Mouse (Mus musculus): Measurements from ENCODE around the gene Akap12. TPM values are rescaled to one million over a fixed set of nuclear protein-coding genes. Genes with fewer than 3 reads are reported as not detected.

Gene Akap12
- polyA plus RNA-seq, 1 experiment from 2014 or later: 46.6 TPM

DNA sequence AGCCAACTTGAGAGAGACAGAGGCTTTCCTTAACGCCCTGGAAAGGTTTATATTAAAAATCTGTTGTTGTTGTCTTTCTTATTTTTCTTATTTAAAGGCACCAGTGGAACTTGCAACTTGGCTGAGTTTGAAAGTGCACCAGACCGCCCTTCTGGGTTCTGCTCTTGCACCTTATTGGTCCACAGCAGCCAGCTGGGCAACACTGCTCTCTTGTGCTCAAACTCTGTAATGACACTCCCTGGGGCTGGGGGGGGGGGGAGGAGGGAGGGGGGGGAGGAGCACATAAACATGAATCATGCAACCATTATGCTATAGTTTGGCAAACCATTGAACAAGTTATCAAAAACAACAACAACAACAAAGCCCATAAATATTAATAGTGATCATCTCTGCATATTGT, 75.2 kb downstream of the Akap12 start:
- no peaks in the 10 kb centered on the region for H3K27me3 ChIP-seq
- no peak overlapping the region for H3K4me2 ChIP-seq
- H3K4me3 ChIP-seq: no peak overlapping the region
- H3K4me1 ChIP-seq (replicated peaks): peaks cover 6% of the 10 kb centered on the region; the same call in 1 of the 2 replicates
- H3K9me3 ChIP-seq: no peaks in the 10 kb centered on the region
- no peak overlapping the region for H3K9ac ChIP-seq
- 27% methylated on average over 2 of the region's 2 CpGs for WGBS
- no peaks in the 10 kb centered on the region for H3K36me3 ChIP-seq
- ATAC-seq (ENCODE audit: low FRiP score, low read depth): no peak
- H3K27ac ChIP-seq (replicated peaks): no peak overlapping the region

DNA sequence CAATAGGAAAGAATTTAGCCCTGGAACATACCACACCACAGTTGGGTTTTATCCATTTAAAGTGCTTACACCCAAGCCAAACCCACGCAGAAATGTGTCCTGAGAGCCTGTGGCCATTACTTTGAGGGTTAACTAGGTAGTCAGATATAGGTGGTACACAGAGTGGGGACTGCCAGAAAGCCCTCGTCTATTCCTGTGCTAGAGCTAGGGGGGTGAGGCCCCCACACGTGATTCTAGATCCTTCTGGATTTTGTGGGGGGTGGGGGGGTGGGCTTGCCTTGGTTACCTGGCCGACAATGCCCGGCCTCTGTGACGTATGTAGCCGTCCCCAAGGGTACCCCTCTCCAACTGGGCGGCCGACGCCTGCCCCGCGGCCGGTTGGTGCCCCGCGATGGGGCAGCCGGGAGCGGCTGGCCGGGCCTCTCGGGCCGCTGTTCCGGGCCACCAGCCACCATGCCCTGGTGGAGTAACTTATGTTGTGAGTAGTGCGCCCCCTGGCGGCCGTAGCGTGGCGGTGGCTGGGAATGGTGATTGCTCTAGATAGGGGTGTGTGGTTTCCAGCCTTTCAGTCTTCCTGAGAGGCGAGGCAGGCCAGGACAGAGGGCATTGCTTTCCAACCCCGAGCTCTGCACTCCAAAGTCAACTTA, 80.4 kb downstream of the Akap12 start:
- Histone ChIP-seq H3K27ac (replicated peaks) (no peak overlapping the region), H3K4me2 (peak overlapping the region; percentile 55), H3K4me1 (replicated peaks) (peaks cover 8% of the 10 kb centered on the region; the same call in 1 of the 2 replicates), H3K4me3 (peak overlapping the region; percentile 26), H3K9me3 (no peaks in the 10 kb centered on the region), H3K36me3 (no peaks in the 10 kb centered on the region), H3K9ac (no peak overlapping the region), H3K27me3 (no peaks in the 10 kb centered on the region)
- peak; percentile 90 for ATAC-seq (ENCODE audit: low FRiP score, low read depth)
- WGBS: 5% methylated on average over 28 of the region's 28 CpGs

DNA sequence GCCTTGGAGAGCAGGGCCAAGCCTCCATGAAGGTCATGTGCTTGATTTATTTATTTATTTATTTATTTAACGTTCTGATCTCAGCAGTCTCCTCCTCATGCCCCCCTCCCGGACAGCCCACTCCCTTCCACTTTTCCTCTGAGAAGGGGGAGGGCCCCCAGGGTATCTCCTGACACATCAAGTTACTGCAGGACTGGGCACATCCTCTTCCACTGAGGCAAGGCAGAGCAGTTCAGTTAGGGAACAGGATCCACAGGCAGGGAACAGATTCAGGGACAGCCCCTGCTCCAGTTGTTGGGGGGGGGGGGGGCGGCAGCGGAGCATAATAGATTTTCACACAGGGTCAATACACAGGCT, 80.9 kb downstream of the Akap12 start:
- H3K4me3 ChIP-seq: no peak overlapping the region
- H3K36me3 ChIP-seq: no peaks in the 10 kb centered on the region
- whole genome bisulfite sequencing: 67% methylated on average over 4 of the region's 4 CpGs
- no peak; the same call in 1 of the 2 replicates for ATAC-seq (ENCODE audit: low FRiP score, low read depth)
- no peaks in the 10 kb centered on the region for H3K9me3 ChIP-seq
- H3K9ac ChIP-seq: no peak overlapping the region
- peaks cover 8% of the 10 kb centered on the region; the same call in 1 of the 2 replicates for H3K4me1 ChIP-seq (replicated peaks)
- no peak overlapping the region for H3K27ac ChIP-seq (replicated peaks)
- no peaks in the 10 kb centered on the region for H3K27me3 ChIP-seq
- peak overlapping the region; percentile 55 for H3K4me2 ChIP-seq

DNA sequence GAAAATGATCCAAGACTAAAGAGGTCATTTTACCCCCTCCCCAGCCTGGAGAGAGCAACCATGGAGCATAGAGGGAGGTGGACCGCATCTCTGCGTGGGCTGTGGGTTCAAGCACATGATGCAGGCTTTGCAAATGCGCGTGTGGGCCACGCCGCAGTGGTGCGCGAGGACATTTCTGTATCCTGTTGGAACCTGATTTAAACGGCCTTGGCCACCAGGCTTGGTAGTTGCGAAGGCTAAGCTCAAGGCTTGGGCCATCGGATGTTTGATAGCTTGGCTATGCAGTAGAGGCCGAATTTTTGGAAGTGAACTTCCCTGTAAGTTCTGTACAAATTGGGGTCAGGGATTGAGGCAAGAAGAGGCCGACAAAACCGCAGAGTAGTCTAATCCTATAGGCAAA, 81.4 kb downstream of the Akap12 start:
- Histone ChIP-seq H3K4me1 (replicated peaks) (peaks cover 8% of the 10 kb centered on the region; the same call in 1 of the 2 replicates), H3K27ac (replicated peaks) (no peak overlapping the region), H3K4me3 (no peak overlapping the region), H3K36me3 (no peaks in the 10 kb centered on the region), H3K4me2 (no peak overlapping the region), H3K9ac (no peak overlapping the region), H3K27me3 (no peaks in the 10 kb centered on the region), H3K9me3 (no peaks in the 10 kb centered on the region)
- WGBS: 97% methylated on average over 14 of the region's 14 CpGs
- no peak for ATAC-seq (ENCODE audit: low FRiP score, low read depth)

DNA sequence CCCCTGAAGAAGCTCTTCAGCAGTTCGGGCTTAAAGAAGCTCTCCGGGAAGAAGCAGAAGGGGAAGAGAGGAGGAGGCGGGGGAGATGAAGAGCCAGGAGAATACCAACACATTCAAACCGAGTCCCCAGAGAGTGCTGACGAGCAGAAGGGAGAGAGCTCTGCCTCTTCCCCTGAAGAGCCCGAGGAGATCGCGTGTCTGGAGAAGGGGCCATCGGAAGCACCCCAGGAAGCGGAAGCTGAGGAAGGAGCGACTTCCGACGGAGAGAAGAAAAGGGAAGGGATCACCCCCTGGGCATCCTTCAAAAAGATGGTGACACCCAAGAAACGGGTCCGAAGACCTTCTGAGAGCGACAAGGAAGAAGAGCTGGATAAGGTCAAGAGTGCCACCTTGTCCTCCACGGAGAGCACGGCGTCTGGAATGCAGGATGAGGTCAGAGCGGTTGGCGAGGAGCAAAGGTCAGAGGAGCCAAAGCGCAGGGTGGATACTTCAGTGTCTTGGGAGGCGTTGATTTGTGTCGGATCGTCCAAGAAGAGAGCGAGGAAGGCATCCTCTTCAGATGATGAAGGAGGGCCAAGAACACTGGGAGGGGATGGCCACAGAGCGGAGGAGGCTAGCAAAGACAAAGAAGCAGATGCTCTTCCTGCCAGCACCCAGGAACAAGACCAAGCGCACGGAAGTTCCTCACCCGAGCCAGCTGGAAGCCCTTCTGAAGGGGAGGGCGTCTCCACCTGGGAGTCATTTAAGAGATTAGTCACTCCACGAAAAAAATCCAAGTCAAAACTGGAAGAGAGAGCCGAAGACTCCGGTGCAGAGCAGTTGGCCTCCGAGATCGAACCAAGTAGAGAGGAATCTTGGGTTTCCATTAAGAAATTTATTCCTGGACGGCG, 88.4 kb downstream of the Akap12 start:
- WGBS: 90% methylated on average over 38 of the region's 38 CpGs
- no peak for ATAC-seq (ENCODE audit: low FRiP score, low read depth)
- H3K36me3 ChIP-seq: peaks cover 21% of the 10 kb centered on the region; the same call in 1 of the 2 replicates

DNA sequence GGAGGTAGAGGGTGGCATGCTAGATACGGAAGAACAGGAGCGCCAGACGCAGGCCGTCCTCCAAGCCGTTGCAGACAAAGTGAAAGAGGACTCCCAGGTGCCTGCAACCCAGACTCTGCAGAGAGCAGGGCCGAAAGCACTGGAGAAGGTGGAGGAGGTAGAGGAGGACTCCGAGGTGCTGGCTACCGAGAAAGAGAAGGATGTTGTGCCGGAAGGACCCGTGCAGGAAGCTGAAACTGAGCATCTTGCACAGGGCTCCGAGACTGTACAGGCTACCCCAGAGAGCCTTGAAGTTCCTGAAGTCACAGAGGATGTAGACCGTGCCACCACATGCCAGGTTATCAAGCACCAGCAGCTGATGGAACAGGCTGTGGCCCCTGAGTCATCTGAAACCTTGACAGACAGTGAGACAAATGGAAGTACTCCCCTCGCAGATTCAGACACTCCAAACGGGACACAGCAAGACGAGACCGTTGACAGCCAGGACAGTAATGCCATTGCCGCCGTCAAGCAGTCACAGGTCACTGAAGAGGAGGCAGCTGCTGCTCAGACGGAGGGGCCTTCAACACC, 89.8 kb downstream of the Akap12 start:
- H3K36me3 ChIP-seq: peaks cover 25% of the 10 kb centered on the region; the same call in 1 of the 2 replicates
- H3K4me1 ChIP-seq (replicated peaks): no peaks in the 10 kb centered on the region
- H3K27ac ChIP-seq (replicated peaks): no peak overlapping the region
- no peak overlapping the region for H3K9ac ChIP-seq
- H3K4me3 ChIP-seq: no peak overlapping the region
- 92% methylated on average over 19 of the region's 19 CpGs for WGBS
- no peaks in the 10 kb centered on the region for H3K9me3 ChIP-seq
- ATAC-seq (ENCODE audit: low FRiP score, low read depth): no peak
- H3K4me2 ChIP-seq: no peak overlapping the region
- no peaks in the 10 kb centered on the region for H3K27me3 ChIP-seq

More for the DNA sequence above, 88.4 kb downstream of the Akap12 start:
- H3K27me3 ChIP-seq: no peaks in the 10 kb centered on the region
- no peak overlapping the region for H3K4me3 ChIP-seq
- H3K4me2 ChIP-seq: no peak overlapping the region
- no peak overlapping the region for H3K9ac ChIP-seq
- no peak overlapping the region for H3K27ac ChIP-seq (replicated peaks)
- no peaks in the 10 kb centered on the region for H3K9me3 ChIP-seq
- no peaks in the 10 kb centered on the region for H3K4me1 ChIP-seq (replicated peaks)

DNA sequence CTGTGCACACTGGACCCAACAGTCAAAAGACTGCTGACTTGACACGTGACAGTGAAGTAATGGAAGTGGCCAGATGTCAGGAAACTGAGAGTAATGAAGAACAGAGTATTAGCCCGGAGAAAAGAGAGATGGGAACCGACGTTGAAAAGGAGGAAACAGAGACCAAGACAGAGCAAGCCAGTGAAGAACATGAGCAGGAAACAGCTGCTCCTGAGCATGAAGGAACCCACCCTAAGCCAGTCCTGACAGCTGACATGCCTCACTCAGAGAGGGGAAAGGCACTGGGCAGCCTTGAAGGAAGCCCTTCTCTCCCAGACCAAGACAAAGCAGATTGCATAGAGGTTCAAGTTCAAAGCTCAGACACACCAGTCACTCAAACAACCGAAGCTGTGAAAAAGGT, 90.5 kb downstream of the Akap12 start:
- no peak for ATAC-seq (ENCODE audit: low FRiP score, low read depth)
- H3K36me3 ChIP-seq: peaks cover 25% of the 10 kb centered on the region; the same call in 1 of the 2 replicates
- no peaks in the 10 kb centered on the region for H3K4me1 ChIP-seq (replicated peaks)
- no peak overlapping the region for H3K9ac ChIP-seq
- no peak overlapping the region for H3K4me2 ChIP-seq
- no peaks in the 10 kb centered on the region for H3K9me3 ChIP-seq
- H3K4me3 ChIP-seq: no peak overlapping the region
- no peak overlapping the region for H3K27ac ChIP-seq (replicated peaks)
- no peaks in the 10 kb centered on the region for H3K27me3 ChIP-seq
- 83% methylated on average over 5 of the region's 5 CpGs for WGBS

DNA sequence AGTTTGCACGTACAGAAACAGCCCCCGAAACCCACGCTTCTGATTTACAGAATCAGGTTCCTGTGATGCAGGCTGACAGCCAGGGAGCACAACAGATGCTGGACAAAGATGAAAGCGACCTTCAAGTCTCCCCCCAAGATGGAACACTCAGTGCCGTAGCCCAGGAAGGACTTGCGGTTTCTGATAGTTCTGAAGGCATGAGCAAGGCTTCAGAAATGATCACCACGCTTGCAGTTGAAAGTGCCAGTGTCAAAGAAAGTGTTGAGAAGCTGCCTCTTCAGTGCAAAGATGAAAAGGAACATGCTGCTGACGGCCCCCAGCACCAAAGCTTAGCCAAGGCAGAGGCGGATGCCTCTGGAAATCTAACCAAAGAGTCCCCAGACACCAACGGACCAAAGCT, 91.3 kb downstream of the Akap12 start:
- H3K27me3 ChIP-seq: no peaks in the 10 kb centered on the region
- no peak overlapping the region for H3K4me3 ChIP-seq
- no peaks in the 10 kb centered on the region for H3K9me3 ChIP-seq
- no peak overlapping the region for H3K9ac ChIP-seq
- no peak overlapping the region for H3K4me2 ChIP-seq
- H3K36me3 ChIP-seq: peaks cover 25% of the 10 kb centered on the region; the same call in 1 of the 2 replicates
- ATAC-seq (ENCODE audit: low FRiP score, low read depth): no peak
- no peak overlapping the region for H3K27ac ChIP-seq (replicated peaks)
- no peaks in the 10 kb centered on the region for H3K4me1 ChIP-seq (replicated peaks)
- WGBS: 90% methylated on average over 10 of the region's 10 CpGs

DNA sequence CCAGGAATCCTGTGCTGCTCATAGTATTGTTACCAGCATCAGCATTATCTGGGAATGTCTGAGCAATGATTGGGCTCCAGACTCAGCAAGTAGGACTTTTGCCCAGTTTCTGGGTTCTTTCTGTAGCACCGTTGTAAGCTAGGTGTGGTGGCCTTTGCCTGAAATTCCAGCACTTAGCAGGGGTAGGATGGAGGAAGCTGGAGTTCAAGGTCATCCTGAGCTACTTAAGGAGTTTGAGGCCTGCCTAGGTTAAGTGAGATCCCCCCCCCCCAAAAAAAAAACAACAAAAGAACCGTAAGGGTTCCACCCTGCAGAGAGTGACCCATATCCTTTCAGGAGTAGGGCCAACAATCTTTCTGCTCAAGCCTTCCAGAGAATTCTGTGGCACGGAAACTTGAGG, 98.4 kb downstream of the Akap12 start:
- no peak overlapping the region for H3K27ac ChIP-seq (replicated peaks)
- H3K4me2 ChIP-seq: no peak overlapping the region
- H3K4me3 ChIP-seq: no peak overlapping the region
- H3K4me1 ChIP-seq (replicated peaks): no peaks in the 10 kb centered on the region
- peaks cover 32% of the 10 kb centered on the region for H3K36me3 ChIP-seq
- H3K9ac ChIP-seq: no peak overlapping the region
- no peaks in the 10 kb centered on the region for H3K27me3 ChIP-seq
- WGBS: 88% methylated on average over 3 of the region's 3 CpGs
- H3K9me3 ChIP-seq: no peaks in the 10 kb centered on the region
- no peak for ATAC-seq (ENCODE audit: low FRiP score, low read depth)

DNA sequence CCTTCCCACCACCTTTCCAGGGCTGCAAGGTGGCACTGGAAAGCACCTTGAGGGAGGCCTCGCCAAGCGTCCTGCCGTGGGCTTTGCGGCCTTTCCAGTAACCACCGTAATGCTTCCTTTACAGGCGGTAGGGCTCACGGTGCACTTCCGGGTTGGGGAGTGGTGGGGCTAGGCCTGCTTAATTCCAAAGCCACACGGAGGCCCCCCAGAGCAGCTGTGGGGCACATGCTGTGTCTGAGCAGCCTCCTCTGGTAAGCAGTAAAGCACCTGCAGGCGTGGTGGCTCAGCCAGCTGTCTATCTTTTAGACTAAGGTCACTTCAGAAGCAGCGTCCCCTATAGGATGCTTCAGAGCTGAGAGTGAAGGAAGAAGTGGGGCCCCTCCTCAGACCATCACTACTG, 103.9 kb downstream of the Akap12 start:
- no peak for ATAC-seq (ENCODE audit: low FRiP score, low read depth)
- Histone ChIP-seq H3K4me1 (replicated peaks) (no peaks in the 10 kb centered on the region), H3K27me3 (no peaks in the 10 kb centered on the region), H3K36me3 (peaks cover 26% of the 10 kb centered on the region), H3K4me2 (no peak overlapping the region), H3K9ac (no peak overlapping the region), H3K9me3 (no peaks in the 10 kb centered on the region), H3K27ac (replicated peaks) (no peak overlapping the region), H3K4me3 (no peak overlapping the region)
- 94% methylated on average over 11 of the region's 11 CpGs for WGBS

DNA sequence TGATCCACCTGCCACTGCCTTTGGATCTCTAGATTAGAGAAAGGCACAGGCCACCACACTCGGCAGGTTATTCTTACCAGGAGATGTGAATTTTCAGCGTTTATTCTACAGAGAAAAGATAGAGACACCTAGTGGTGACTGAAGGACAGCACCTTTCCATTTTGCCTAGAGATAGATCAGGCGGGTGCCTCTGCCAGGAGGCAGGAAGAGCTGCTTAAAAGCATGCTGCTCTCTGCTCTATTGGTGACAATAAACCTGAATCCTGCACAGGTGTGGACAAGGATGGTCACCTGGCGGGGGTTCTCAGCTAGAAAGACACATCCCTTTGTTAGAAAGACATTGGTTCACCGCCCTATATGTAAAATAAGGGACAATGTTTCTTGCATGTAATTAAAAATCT, 105.8 kb downstream of the Akap12 start:
- Histone ChIP-seq H3K9ac (no peak overlapping the region), H3K4me3 (no peak overlapping the region), H3K36me3 (peaks cover 21% of the 10 kb centered on the region), H3K9me3 (no peaks in the 10 kb centered on the region), H3K27ac (replicated peaks) (no peak overlapping the region), H3K4me2 (no peak overlapping the region), H3K27me3 (no peaks in the 10 kb centered on the region), H3K4me1 (replicated peaks) (no peaks in the 10 kb centered on the region; the same call in 1 of the 2 replicates)
- whole genome bisulfite sequencing: 52% methylated on average over 5 of the region's 5 CpGs
- peak; percentile 65; the same call in 1 of the 2 replicates for ATAC-seq (ENCODE audit: low FRiP score, low read depth)

DNA sequence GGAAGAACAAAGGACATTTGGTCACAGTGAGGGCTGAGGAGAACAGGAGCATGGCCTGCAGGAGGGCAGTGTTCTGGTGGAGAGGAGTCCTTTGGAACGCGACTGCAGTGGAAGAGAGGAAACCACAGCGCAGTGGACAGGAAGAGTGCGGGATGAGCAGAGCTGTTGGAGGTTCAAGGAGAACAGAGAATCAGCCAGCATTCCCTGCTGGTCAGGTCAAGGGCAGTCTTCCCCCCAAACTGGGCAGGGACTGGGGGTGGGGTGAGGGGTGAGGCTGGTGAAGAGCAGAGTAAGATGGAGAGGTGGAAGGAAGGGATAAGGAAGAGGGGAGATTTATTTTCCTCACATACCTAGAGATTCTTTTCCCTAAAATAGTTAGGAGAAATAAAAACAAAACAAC, 107.4 kb downstream of the Akap12 start:
- peaks cover 10% of the 10 kb centered on the region for H3K36me3 ChIP-seq
- H3K4me1 ChIP-seq (replicated peaks): no peaks in the 10 kb centered on the region; the same call in 1 of the 2 replicates
- no peak overlapping the region for H3K4me3 ChIP-seq
- H3K9ac ChIP-seq: no peak overlapping the region
- H3K9me3 ChIP-seq: no peaks in the 10 kb centered on the region
- H3K4me2 ChIP-seq: no peak overlapping the region
- 53% methylated on average over 4 of the region's 4 CpGs for WGBS
- no peak for ATAC-seq (ENCODE audit: low FRiP score, low read depth)
- H3K27ac ChIP-seq (replicated peaks): no peak overlapping the region
- H3K27me3 ChIP-seq: no peaks in the 10 kb centered on the region
